Mouse (Mus musculus): ENCODE results near the gene Gpr89. TPM values are rescaled to one million over a fixed set of nuclear protein-coding genes. Genes with fewer than 3 reads are reported as not detected.

Gpr89 gene
- polyA plus RNA-seq, 1 experiment, result 15.1 TPM

GRCm38 (mm10) chr3:96874808-96875571 is 30.2 kb downstream of the Gpr89 start:
- TF ChIP-seq POLR2A (IDR thresholded peaks at IDR 0.05; ENCODE audit: borderline replicate concordance, extremely low read depth, low read depth, low read length), result no peak
- TF ChIP-seq CTCF (IDR thresholded peaks at IDR 0.05; ENCODE audit: insufficient read depth, low read length), result no peak
- Histone ChIP-seq H3K4me1 (ENCODE audit: control insufficient read depth, insufficient read depth, low read length) (no peaks in the 10 kb centered on the region), H3K4me3 (replicated peaks; ENCODE audit: extremely low read depth, low read depth, low read length) (no peak overlapping the region)
- DNase-seq, result no peak
- 45% methylated on average over 7 of the region's 7 CpGs for WGBS

GRCm38 (mm10) chr3:96872501-96872900 is 32.6 kb downstream of the Gpr89 start:
- 95% methylated on average over 8 of the region's 8 CpGs for WGBS
- DNase-seq, result no peak

GRCm38 (mm10) chr3:96871070-96871469 is 34.1 kb downstream of the Gpr89 start:
- H3K4me3 ChIP-seq (replicated peaks; ENCODE audit: extremely low read depth, low read depth, low read length), result no peak overlapping the region
- WGBS, result 89% methylated on average over 8 of the region's 8 CpGs
- H3K4me1 ChIP-seq (ENCODE audit: control insufficient read depth, insufficient read depth, low read length), result no peaks in the 10 kb centered on the region
- no peak for DNase-seq
- no peak for TF ChIP-seq POLR2A (IDR thresholded peaks at IDR 0.05; ENCODE audit: borderline replicate concordance, extremely low read depth, low read depth, low read length)
- TF ChIP-seq CTCF (IDR thresholded peaks at IDR 0.05; ENCODE audit: insufficient read depth, low read length), result no peak

More at GRCm38 (mm10) chr3:96872501-96872900, 32.6 kb downstream of the Gpr89 start:
- H3K4me3 ChIP-seq (replicated peaks; ENCODE audit: extremely low read depth, low read depth, low read length), result no peak overlapping the region
- H3K4me1 ChIP-seq (ENCODE audit: control insufficient read depth, insufficient read depth, low read length), result no peaks in the 10 kb centered on the region
- TF ChIP-seq CTCF (IDR thresholded peaks at IDR 0.05; ENCODE audit: insufficient read depth, low read length) (no peak), POLR2A (IDR thresholded peaks at IDR 0.05; ENCODE audit: borderline replicate concordance, extremely low read depth, low read depth, low read length) (no peak)

GRCm38 (mm10) chr3:96870270-96870669 is 34.9 kb downstream of the Gpr89 start:
- DNase-seq, result no peak
- no peak overlapping the region for H3K4me3 ChIP-seq (replicated peaks; ENCODE audit: extremely low read depth, low read depth, low read length)
- WGBS, result 88% methylated on average over 2 of the region's 2 CpGs
- no peaks in the 10 kb centered on the region for H3K4me1 ChIP-seq (ENCODE audit: control insufficient read depth, insufficient read depth, low read length)
- TF ChIP-seq POLR2A (IDR thresholded peaks at IDR 0.05; ENCODE audit: borderline replicate concordance, extremely low read depth, low read depth, low read length), result no peak
- no peak for TF ChIP-seq CTCF (IDR thresholded peaks at IDR 0.05; ENCODE audit: insufficient read depth, low read length)

- WGBS, result 95% methylated on average over 7 of the region's 7 CpGs
- no peaks in the 10 kb centered on the region for H3K4me1 ChIP-seq (ENCODE audit: control insufficient read depth, insufficient read depth, low read length)
- no peak for DNase-seq
- TF ChIP-seq CTCF (IDR thresholded peaks at IDR 0.05; ENCODE audit: insufficient read depth, low read length) (no peak), POLR2A (IDR thresholded peaks at IDR 0.05; ENCODE audit: borderline replicate concordance, extremely low read depth, low read depth, low read length) (no peak)
- H3K4me3 ChIP-seq (replicated peaks; ENCODE audit: extremely low read depth, low read depth, low read length), result no peak overlapping the region
Measured at GRCm38 (mm10) chr3:96869091-96869490, 36.1 kb downstream of the Gpr89 start.

GRCm38 (mm10) chr3:96868566-96868965 is 36.6 kb downstream of the Gpr89 start:
- Histone ChIP-seq H3K4me3 (replicated peaks; ENCODE audit: extremely low read depth, low read depth, low read length) (no peak overlapping the region), H3K4me1 (ENCODE audit: control insufficient read depth, insufficient read depth, low read length) (no peaks in the 10 kb centered on the region)
- 96% methylated on average over 8 of the region's 8 CpGs for WGBS
- no peak for DNase-seq
- no peak for TF ChIP-seq POLR2A (IDR thresholded peaks at IDR 0.05; ENCODE audit: borderline replicate concordance, extremely low read depth, low read depth, low read length)
- no peak for TF ChIP-seq CTCF (IDR thresholded peaks at IDR 0.05; ENCODE audit: insufficient read depth, low read length)

- H3K4me1 ChIP-seq (ENCODE audit: control insufficient read depth, insufficient read depth, low read length), result no peaks in the 10 kb centered on the region
- no peak overlapping the region for H3K4me3 ChIP-seq (replicated peaks; ENCODE audit: extremely low read depth, low read depth, low read length)
- DNase-seq, result no peak
- WGBS, result 87% methylated on average over 3 of the region's 3 CpGs
- TF ChIP-seq CTCF (IDR thresholded peaks at IDR 0.05; ENCODE audit: insufficient read depth, low read length) (no peak), POLR2A (IDR thresholded peaks at IDR 0.05; ENCODE audit: borderline replicate concordance, extremely low read depth, low read depth, low read length) (no peak)
Measured at GRCm38 (mm10) chr3:96867863-96868262, 37.3 kb downstream of the Gpr89 start.

GRCm38 (mm10) chr3:96860498-96860897 is 44.6 kb downstream of the Gpr89 start:
- no peak for DNase-seq
- Histone ChIP-seq H3K4me3 (replicated peaks; ENCODE audit: extremely low read depth, low read depth, low read length) (no peak overlapping the region), H3K4me1 (ENCODE audit: control insufficient read depth, insufficient read depth, low read length) (no peaks in the 10 kb centered on the region)
- TF ChIP-seq CTCF (IDR thresholded peaks at IDR 0.05; ENCODE audit: insufficient read depth, low read length), result no peak
- no peak for TF ChIP-seq POLR2A (IDR thresholded peaks at IDR 0.05; ENCODE audit: borderline replicate concordance, extremely low read depth, low read depth, low read length)
- 92% methylated on average over 5 of the region's 5 CpGs for WGBS

GRCm38 (mm10) chr3:96855833-96856232 is 49.3 kb downstream of the Gpr89 start:
- WGBS, result 77% methylated on average over 3 of the region's 3 CpGs
- Histone ChIP-seq H3K4me3 (replicated peaks; ENCODE audit: extremely low read depth, low read depth, low read length) (no peak overlapping the region), H3K4me1 (ENCODE audit: control insufficient read depth, insufficient read depth, low read length) (no peaks in the 10 kb centered on the region)
- no peak for TF ChIP-seq CTCF (IDR thresholded peaks at IDR 0.05; ENCODE audit: insufficient read depth, low read length)
- TF ChIP-seq POLR2A (IDR thresholded peaks at IDR 0.05; ENCODE audit: borderline replicate concordance, extremely low read depth, low read depth, low read length), result no peak
- DNase-seq, result no peak

- TF ChIP-seq POLR2A (IDR thresholded peaks at IDR 0.05; ENCODE audit: borderline replicate concordance, extremely low read depth, low read depth, low read length) (no peak), CTCF (IDR thresholded peaks at IDR 0.05; ENCODE audit: insufficient read depth, low read length) (no peak)
- no peak for DNase-seq
- WGBS, result 78% methylated on average over 4 of the region's 4 CpGs
- H3K4me1 ChIP-seq (ENCODE audit: control insufficient read depth, insufficient read depth, low read length), result no peaks in the 10 kb centered on the region
- no peak overlapping the region for H3K4me3 ChIP-seq (replicated peaks; ENCODE audit: extremely low read depth, low read depth, low read length)
Measured at GRCm38 (mm10) chr3:96854376-96854775, 50.8 kb downstream of the Gpr89 start.
